Mouse (Mus musculus): ENCODE data around the gene Rhov.

GRCm38 (mm10) chr2:119304391-119304790 is 33.3 kb upstream of the Rhov start:
- TF ChIP-seq CTCF (IDR thresholded peaks at IDR 0.05; ENCODE audit: low read depth, low read length) (no peak), POLR2A (IDR thresholded peaks at IDR 0.05; ENCODE audit: borderline replicate concordance, low read depth, low read length) (no peak)
